Mouse (Mus musculus) hindbrain, embryonic 15.5 days (tissue): Measurements from ENCODE around the gene Zbed5. TPM values are rescaled to one million over a fixed set of nuclear protein-coding genes. Genes with fewer than 3 reads are reported as not detected.
"Not testable (repeated sequence)": the region's sequence is repeated elsewhere in the genome, so short reads cannot be mapped to it uniquely, and the experiment has no call there.

Experiments used
- ATAC-seq: fragments of 200-750 bp; cut with Nextera tagmentation; 2 replicates; pipeline ENCODE4 v1.8.0; 2017; ENCODE audit warnings: low read depth, moderate number of reproducible peaks, moderate TSS enrichment; ENCODE audit not compliant: low FRiP score
- H3K27ac ChIP-seq: fragments of 300-500 bp; sonication (generic); replicated peaks from 2 replicates; pipeline ENCODE4 v1.5.1; 2015; ENCODE audit warnings: mild to moderate bottlenecking, inconsistent platforms
- H3K27me3 ChIP-seq: fragments of 300-500 bp; sonication (generic); 2 replicates; pipeline ENCODE4 v1.6.1; 2015; ENCODE audit warnings: control low read depth, inconsistent platforms
- H3K36me3 ChIP-seq: fragments of 300-500 bp; sonication (generic); 2 replicates; pipeline ENCODE4 v1.6.1; 2015; ENCODE audit warnings: control low read depth, inconsistent platforms
- H3K4me1 ChIP-seq: fragments of 300-500 bp; sonication (generic); replicated peaks from 2 replicates; pipeline ENCODE4 v1.6.1; 2015; ENCODE audit warnings: control low read depth, inconsistent platforms
- H3K4me2 ChIP-seq: fragments of 300-500 bp; sonication (generic); 2 replicates; pipeline ENCODE4 v1.6.1; 2015; ENCODE audit warnings: moderate library complexity, mild to moderate bottlenecking, inconsistent platforms
- H3K4me3 ChIP-seq: fragments of 300-500 bp; sonication (generic); 2 replicates; pipeline ENCODE4 v1.5.1; 2015; ENCODE audit warnings: mild to moderate bottlenecking, inconsistent platforms
- H3K9ac ChIP-seq: fragments of 300-500 bp; sonication (generic); 2 replicates; pipeline ENCODE4 v1.6.1; 2015; ENCODE audit warnings: inconsistent platforms
- H3K9me3 ChIP-seq: fragments of 300-500 bp; sonication (generic); 2 replicates; pipeline ENCODE4 v1.6.1; 2016; ENCODE audit warnings: control low read depth, inconsistent platforms
- whole genome bisulfite sequencing: fragments of 180-500 bp; shearing (Covaris S2); methylation state at CpG from one replicate; pipeline ENCODE4 v1.1.7; 2015; 5-methylcytosine and 5-hydroxymethylcytosine counted together
- polyA plus RNA-seq: library from polyadenylated mRNA; unstranded; fragments of >200 nt; fragmentation: Nextera tagmentation; extraction: Ambion mirVana; gene quantifications from 2 replicates; pipeline ENCODE4 v1.2.1, GENCODE M21; 2015

The Zbed5 gene
- polyA plus RNA-seq, 1 experiment from 2014 or later, result 13.6 TPM

DNA sequence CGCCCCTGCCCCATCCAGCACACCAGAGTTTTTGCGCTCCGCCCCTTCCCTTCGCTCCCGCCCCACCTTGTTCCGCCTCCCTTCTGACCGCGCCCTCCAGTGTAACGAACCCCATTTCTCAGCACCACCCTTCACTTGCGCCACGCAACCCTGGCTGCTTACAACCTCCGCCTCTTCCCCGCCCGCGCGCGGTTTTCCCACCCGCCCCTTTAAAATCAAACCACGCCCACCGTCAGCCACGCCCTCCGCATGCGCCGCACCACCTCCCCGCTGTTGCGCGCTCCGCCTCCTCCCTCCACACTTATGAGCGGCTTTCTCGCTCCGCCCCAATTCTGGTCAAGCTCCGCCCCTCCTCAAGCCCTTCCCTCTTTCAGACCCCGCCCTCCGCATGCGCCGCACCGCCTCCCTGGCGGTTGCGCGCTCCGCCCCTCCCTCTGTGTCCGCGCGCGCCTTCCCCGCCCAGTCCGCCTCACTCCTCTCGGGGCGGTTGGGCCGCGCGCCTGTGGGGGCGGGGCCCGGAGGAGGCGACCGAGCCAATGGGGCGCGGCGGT lies 46.0 kb downstream of the Zbed5 start, which contains the start of gene Vkorc1l1:
TSS of gene Vkorc1l1 (plus strand) at position 476 of the 551 bp plus-strand sequence.
- Histone ChIP-seq H3K9ac (peak within 1 kb of the TSS; percentile 71), H3K27me3 (no peaks in the 10 kb centered on the region), H3K9me3 (no peaks in the 10 kb centered on the region), H3K4me3 (peak within 1 kb of the TSS; percentile 58), H3K27ac (peak within 1 kb of the TSS; percentile 75), H3K4me2 (peak within 1 kb of the TSS; percentile 60), H3K36me3 (no peaks in the 10 kb centered on the region), H3K4me1 (peaks cover 10% of the 10 kb centered on the region)
- 1% methylated on average over 52 of the region's 59 CpGs for WGBS
- peak; percentile 98 for ATAC-seq

DNA sequence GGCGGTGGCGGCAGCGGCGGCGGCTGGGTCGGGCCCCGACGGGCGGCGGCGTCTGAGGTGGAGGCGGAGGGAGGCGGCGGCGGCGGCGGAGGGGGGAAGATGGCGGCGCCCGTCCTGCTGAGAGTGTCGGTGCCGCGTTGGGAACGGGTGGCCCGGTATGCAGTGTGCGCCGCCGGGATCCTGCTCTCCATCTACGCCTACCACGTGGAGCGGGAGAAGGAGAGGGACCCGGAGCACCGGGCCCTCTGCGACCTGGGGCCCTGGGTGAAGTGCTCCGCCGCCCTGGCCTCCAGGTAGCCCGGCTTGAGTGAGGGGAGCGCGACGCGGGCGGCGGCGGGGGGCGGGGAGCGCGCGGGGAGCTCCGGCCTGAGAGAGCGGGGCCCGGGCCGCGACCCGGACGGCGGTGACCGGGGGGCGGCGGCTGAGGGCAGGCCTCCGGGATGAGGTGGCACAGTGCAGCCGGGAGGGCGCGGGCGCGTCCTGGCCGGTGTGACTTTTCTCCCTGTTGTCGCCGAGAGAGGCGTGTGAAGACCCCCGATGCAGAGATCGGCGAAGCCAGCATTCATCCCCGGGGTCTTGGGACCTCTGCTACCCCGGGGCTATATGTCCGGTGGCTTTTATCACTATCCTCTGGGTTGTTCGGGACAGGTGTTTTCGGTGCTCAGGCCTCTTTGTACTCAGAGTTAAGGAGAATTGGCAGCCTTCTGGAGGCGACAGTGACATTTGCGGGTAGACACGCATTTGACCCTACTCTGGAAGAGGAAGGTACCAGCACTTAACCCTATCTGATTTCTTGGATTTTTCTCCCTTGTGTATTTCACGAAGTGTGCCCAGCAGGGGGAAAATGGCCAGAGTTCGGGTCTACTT lies 46.8 kb downstream of the Zbed5 start:
- Histone ChIP-seq H3K27ac (peak overlapping the region; percentile 65), H3K4me3 (peak overlapping the region; percentile 58), H3K4me2 (peak overlapping the region; percentile 60), H3K9ac (peak overlapping the region; percentile 71)
- WGBS, result under 1% methylated on average over 40 of the region's 82 CpGs
- ATAC-seq, result peak; percentile 49
- H3K9me3 ChIP-seq, H3K4me1 ChIP-seq, H3K27me3 ChIP-seq, H3K36me3 ChIP-seq: not testable (repeated sequence)

DNA sequence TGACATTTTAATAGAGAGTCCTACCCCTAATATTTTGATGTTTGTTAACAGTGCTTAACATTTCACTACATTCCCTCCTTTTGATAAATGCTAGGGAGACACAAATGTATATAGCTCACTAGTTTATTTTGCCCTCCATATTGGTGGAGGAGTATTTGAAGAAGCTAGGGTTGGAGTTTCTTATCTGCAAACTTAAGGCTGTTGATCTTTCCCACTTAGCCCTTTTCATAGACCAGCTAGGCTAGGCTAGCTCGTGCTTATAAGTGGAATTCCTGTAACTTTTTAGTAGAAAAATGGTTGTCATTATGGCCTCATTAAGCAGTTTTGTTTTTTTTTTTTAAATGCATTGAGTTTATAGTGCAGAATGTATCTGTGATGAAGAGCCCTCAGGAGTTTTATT lies 47.9 kb downstream of the Zbed5 start:
- H3K27me3 ChIP-seq, result no peaks in the 10 kb centered on the region
- 0 out of 2 replicates have a peak overlapping the region, but pooled peaks have one; percentile 15 for H3K4me2 ChIP-seq
- WGBS, result 89% methylated on average over 1 of the region's 1 CpGs

DNA sequence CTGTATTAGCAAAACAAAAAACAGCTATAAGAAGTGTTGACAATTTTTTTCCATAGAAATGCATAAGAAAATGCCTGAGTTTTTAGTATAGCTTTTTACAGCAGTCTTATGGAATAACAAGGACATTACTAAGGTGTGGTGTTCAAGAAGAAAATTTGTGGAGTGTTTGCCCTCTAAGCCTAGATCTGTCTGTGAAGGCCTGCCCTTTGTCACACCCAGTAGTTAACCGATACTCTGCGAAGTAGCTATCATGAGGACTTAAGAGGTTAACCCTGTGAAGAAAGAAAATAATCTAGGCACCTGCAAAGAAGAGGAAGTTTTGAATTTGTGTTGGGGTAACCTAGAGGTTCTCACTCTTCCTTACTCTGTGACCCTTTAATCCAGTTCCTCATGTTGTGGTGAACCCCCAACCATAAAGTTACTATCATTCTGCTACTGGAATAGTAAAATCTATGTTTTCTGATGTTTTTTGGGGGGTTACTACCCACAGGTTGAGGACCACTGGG lies 52.1 kb downstream of the Zbed5 start:
- Histone ChIP-seq H3K27ac (no peak overlapping the region), H3K4me3 (no peak overlapping the region), H3K27me3 (no peaks in the 10 kb centered on the region), H3K4me2 (no peak overlapping the region), H3K9ac (no peak overlapping the region), H3K9me3 (no peaks in the 10 kb centered on the region), H3K4me1 (peaks cover 10% of the 10 kb centered on the region), H3K36me3 (no peaks in the 10 kb centered on the region)
- no peak for ATAC-seq
- 98% methylated on average over 2 of the region's 2 CpGs for WGBS

More for the DNA sequence above, 47.9 kb downstream of the Zbed5 start:
- Histone ChIP-seq H3K4me1 (peaks cover 10% of the 10 kb centered on the region), H3K27ac (no peak overlapping the region), H3K4me3 (no peak overlapping the region), H3K36me3 (no peaks in the 10 kb centered on the region), H3K9ac (no peak overlapping the region), H3K9me3 (no peaks in the 10 kb centered on the region)
- ATAC-seq, result no peak

DNA sequence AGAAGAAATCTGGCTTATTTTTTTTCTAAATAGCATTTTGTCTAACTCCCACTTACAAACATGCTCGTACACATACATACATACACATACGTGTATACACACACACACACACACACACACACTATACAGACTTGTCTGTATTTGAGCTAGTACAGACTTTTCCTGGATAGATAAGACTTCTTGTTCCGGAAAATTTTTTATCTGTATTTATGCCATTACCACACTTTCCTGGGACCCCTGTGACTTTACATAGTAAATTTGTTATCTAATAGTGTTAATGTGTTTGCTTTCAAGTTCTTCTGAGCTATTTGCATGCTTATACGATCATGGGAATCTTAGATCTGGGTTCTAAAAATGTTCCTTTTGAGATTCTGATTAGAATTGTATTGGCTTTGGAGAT lies 56.6 kb downstream of the Zbed5 start:
- ATAC-seq, result no peak
- WGBS, result 99% methylated on average over 4 of the region's 4 CpGs
- no peaks in the 10 kb centered on the region for H3K27me3 ChIP-seq
- no peak overlapping the region for H3K4me3 ChIP-seq
- H3K4me2 ChIP-seq, result no peak overlapping the region
- no peaks in the 10 kb centered on the region for H3K36me3 ChIP-seq
- H3K9ac ChIP-seq, result no peak overlapping the region
- H3K9me3 ChIP-seq, result no peaks in the 10 kb centered on the region
- no peaks in the 10 kb centered on the region for H3K4me1 ChIP-seq
- H3K27ac ChIP-seq, result no peak overlapping the region

Other genes with a start within 250 kb of the Zbed5 start
- gene Zfp11, start 225.6 kb upstream of the Zbed5 start, polyA plus RNA-seq, result 5.7 and 7.1 TPM in 2 replicates
- gene Sept14, start 187.2 kb upstream of the Zbed5 start, polyA plus RNA-seq, result not detected in 2 replicates
- 162 and 169 TPM in 2 replicates for gene Mrps17, start 180.2 kb upstream of the Zbed5 start, polyA plus RNA-seq
- gene Nipsnap2, start 170.7 kb upstream of the Zbed5 start, polyA plus RNA-seq, result 90.7 and 91.6 TPM in 2 replicates
- gene Psph, start 108.3 kb upstream of the Zbed5 start, polyA plus RNA-seq, result 34.7 and 38.5 TPM in 2 replicates
- gene Sumf2, start 48.7 kb upstream of the Zbed5 start, polyA plus RNA-seq, result 29.1 and 32.7 TPM in 2 replicates
- gene Chchd2, start 8.3 kb upstream of the Zbed5 start, polyA plus RNA-seq, result 711 and 732 TPM in 2 replicates
- gene Phkg1, start 2.8 kb downstream of the Zbed5 start, polyA plus RNA-seq, result 0.69 and 0.79 TPM in 2 replicates
- gene Nupr1l, start 12.8 kb downstream of the Zbed5 start, polyA plus RNA-seq, result 4.8 and 5.0 TPM in 2 replicates
- gene Vkorc1l1, start 46.2 kb downstream of the Zbed5 start, polyA plus RNA-seq, result 31.3 and 33.4 TPM in 2 replicates
- 31.9 and 33.9 TPM in 2 replicates for gene Gusb, start 107.3 kb downstream of the Zbed5 start, polyA plus RNA-seq
- gene Asl, start 133.5 kb downstream of the Zbed5 start, polyA plus RNA-seq, result 37.4 and 39.5 TPM in 2 replicates
- gene Crcp, start 133.6 kb downstream of the Zbed5 start, polyA plus RNA-seq, result 82.2 and 83.2 TPM in 2 replicates
- 57.2 and 59.8 TPM in 2 replicates for gene Tpst1, start 177.6 kb downstream of the Zbed5 start, polyA plus RNA-seq
- gene Kctd7, start 249.1 kb downstream of the Zbed5 start, polyA plus RNA-seq, result 17.7 and 18.1 TPM in 2 replicates